Mouse (Mus musculus): ENCODE measurements at regions not wholly inside any gene's neighbourhood (a gene's known extent, or its start where the extent isn't known, plus 50 kb on each side); places are given as distances from the start of the nearest gene placed in this dataset.

DNA sequence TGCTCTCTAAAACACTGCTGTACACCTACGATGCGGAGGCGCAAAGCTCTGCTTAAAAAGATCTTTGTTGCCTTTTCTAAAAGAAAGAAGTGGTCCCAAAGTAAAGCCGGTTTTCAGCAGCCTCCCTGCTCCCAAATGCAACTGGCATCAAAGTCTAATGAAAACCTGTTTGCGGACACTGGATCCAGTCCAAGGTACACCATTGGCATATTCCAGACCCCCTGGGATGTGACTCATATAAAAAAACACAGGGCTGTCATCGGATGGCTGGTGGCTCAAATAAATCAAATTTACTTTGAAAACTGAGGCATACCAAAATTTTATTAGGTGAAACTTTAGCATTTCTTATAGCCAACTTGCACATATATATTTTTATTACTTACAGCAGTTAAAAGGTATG is 134.2 kb upstream of the Tbx18 start:
- no peaks in the 10 kb centered on the region for H3K36me3 ChIP-seq (ENCODE audit: control insufficient read depth, insufficient read depth)
- no peak overlapping the region for H3K9ac ChIP-seq (ENCODE audit: low read length)
- WGBS, result 78% methylated on average over 6 of the region's 6 CpGs
- no peak overlapping the region for H3K4me3 ChIP-seq (ENCODE audit: low read length)
- peaks cover 22% of the 10 kb centered on the region for H3K27me3 ChIP-seq (ENCODE audit: control insufficient read depth, insufficient read depth, low read length)
- no peak for ATAC-seq (replicated peaks; ENCODE audit: extremely low read depth, insufficient read depth, low FRiP score)
- peaks cover 3% of the 10 kb centered on the region; the same call in 1 of the 2 replicates for H3K9me3 ChIP-seq (replicated peaks; ENCODE audit: control insufficient read depth, low read length)
- no peaks in the 10 kb centered on the region for H3K4me1 ChIP-seq (ENCODE audit: control insufficient read depth, insufficient read depth, low read length)
- no peak overlapping the region for H3K4me2 ChIP-seq (ENCODE audit: low read depth, low read length)
- no peak overlapping the region for H3K27ac ChIP-seq (ENCODE audit: low read length)

GRCm38 (mm10) chr9:87872384-87872905 is 141.4 kb upstream of the Tbx18 start:
- H3K4me3 ChIP-seq (ENCODE audit: low read length), result no peak overlapping the region
- H3K4me2 ChIP-seq (ENCODE audit: low read depth, low read length), result no peak overlapping the region
- no peak overlapping the region for H3K9ac ChIP-seq (ENCODE audit: low read length)
- H3K27me3 ChIP-seq (ENCODE audit: control insufficient read depth, insufficient read depth, low read length), result peaks cover 5% of the 10 kb centered on the region
- H3K4me1 ChIP-seq (ENCODE audit: control insufficient read depth, insufficient read depth, low read length), result no peaks in the 10 kb centered on the region
- H3K9me3 ChIP-seq (replicated peaks; ENCODE audit: control insufficient read depth, low read length), result no peaks in the 10 kb centered on the region
- 77% methylated on average over 6 of the region's 6 CpGs for WGBS
- no peaks in the 10 kb centered on the region for H3K36me3 ChIP-seq (ENCODE audit: control insufficient read depth, insufficient read depth)
- ATAC-seq (replicated peaks; ENCODE audit: extremely low read depth, insufficient read depth, low FRiP score), result no peak
- no peak overlapping the region for H3K27ac ChIP-seq (ENCODE audit: low read length)

GRCm38 (mm10) chr9:87882587-87882986 is 151.5 kb upstream of the Tbx18 start:
- H3K9ac ChIP-seq (ENCODE audit: low read length), result no peak overlapping the region
- H3K27ac ChIP-seq (ENCODE audit: low read length), result no peak overlapping the region
- H3K36me3 ChIP-seq (ENCODE audit: control insufficient read depth, insufficient read depth), result no peaks in the 10 kb centered on the region
- no peaks in the 10 kb centered on the region for H3K27me3 ChIP-seq (ENCODE audit: control insufficient read depth, insufficient read depth, low read length)
- H3K9me3 ChIP-seq (replicated peaks; ENCODE audit: control insufficient read depth, low read length), result no peaks in the 10 kb centered on the region; the same call in 1 of the 2 replicates
- no peak overlapping the region for H3K4me3 ChIP-seq (ENCODE audit: low read length)
- 71% methylated on average over 1 of the region's 1 CpGs for WGBS
- H3K4me2 ChIP-seq (ENCODE audit: low read depth, low read length), result no peak overlapping the region
- ATAC-seq (replicated peaks; ENCODE audit: extremely low read depth, insufficient read depth, low FRiP score), result no peak
- H3K4me1 ChIP-seq (ENCODE audit: control insufficient read depth, insufficient read depth, low read length), result no peaks in the 10 kb centered on the region

- Histone ChIP-seq H3K9me3 (replicated peaks; ENCODE audit: control insufficient read depth, low read length) (no peaks in the 10 kb centered on the region; the same call in 1 of the 2 replicates), H3K4me2 (ENCODE audit: low read depth, low read length) (no peak overlapping the region), H3K36me3 (ENCODE audit: control insufficient read depth, insufficient read depth) (no peaks in the 10 kb centered on the region), H3K27ac (ENCODE audit: low read length) (no peak overlapping the region), H3K9ac (ENCODE audit: low read length) (no peak overlapping the region), H3K4me3 (ENCODE audit: low read length) (no peak overlapping the region), H3K4me1 (ENCODE audit: control insufficient read depth, insufficient read depth, low read length) (no peaks in the 10 kb centered on the region), H3K27me3 (ENCODE audit: control insufficient read depth, insufficient read depth, low read length) (no peaks in the 10 kb centered on the region)
- no peak for ATAC-seq (replicated peaks; ENCODE audit: extremely low read depth, insufficient read depth, low FRiP score)
Observed at GRCm38 (mm10) chr9:87883069-87883468, 152.0 kb upstream of the Tbx18 start.

DNA sequence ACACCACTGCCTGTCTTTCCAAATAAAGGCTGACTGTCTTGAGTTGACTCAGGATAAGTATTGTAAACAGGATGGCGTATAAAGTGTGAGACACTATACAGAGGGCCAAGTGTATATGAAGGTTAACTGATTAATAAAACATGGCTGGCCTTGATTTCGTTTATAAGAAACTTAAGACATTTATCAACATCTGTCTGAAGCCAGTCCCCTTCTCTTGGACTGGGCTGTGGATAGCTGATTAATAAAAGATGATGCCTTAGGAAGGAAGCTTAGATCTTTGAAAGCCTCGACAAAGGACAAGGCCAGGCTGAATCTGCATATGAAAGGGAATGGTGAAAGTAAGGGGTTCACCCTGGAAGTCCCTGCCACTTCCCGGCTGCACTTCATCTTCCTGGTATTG is 163.0 kb upstream of the Tbx18 start:
- no peaks in the 10 kb centered on the region for H3K36me3 ChIP-seq (ENCODE audit: control insufficient read depth, insufficient read depth)
- H3K4me2 ChIP-seq (ENCODE audit: low read depth, low read length), result no peak overlapping the region
- H3K27ac ChIP-seq (ENCODE audit: low read length), result no peak overlapping the region
- no peaks in the 10 kb centered on the region for H3K4me1 ChIP-seq (ENCODE audit: control insufficient read depth, insufficient read depth, low read length)
- 38% methylated on average over 4 of the region's 4 CpGs for WGBS
- H3K4me3 ChIP-seq (ENCODE audit: low read length), result no peak overlapping the region
- no peak for ATAC-seq (replicated peaks; ENCODE audit: extremely low read depth, insufficient read depth, low FRiP score)
- H3K9me3 ChIP-seq (replicated peaks; ENCODE audit: control insufficient read depth, low read length), result no peaks in the 10 kb centered on the region
- H3K27me3 ChIP-seq (ENCODE audit: control insufficient read depth, insufficient read depth, low read length), result no peaks in the 10 kb centered on the region
- H3K9ac ChIP-seq (ENCODE audit: low read length), result no peak overlapping the region

GRCm38 (mm10) chr9:87894596-87894995 is 163.5 kb upstream of the Tbx18 start:
- Histone ChIP-seq H3K4me1 (ENCODE audit: control insufficient read depth, insufficient read depth, low read length) (no peaks in the 10 kb centered on the region), H3K36me3 (ENCODE audit: control insufficient read depth, insufficient read depth) (no peaks in the 10 kb centered on the region), H3K9ac (ENCODE audit: low read length) (no peak overlapping the region), H3K4me2 (ENCODE audit: low read depth, low read length) (no peak overlapping the region), H3K9me3 (replicated peaks; ENCODE audit: control insufficient read depth, low read length) (no peaks in the 10 kb centered on the region), H3K27me3 (ENCODE audit: control insufficient read depth, insufficient read depth, low read length) (no peaks in the 10 kb centered on the region), H3K4me3 (ENCODE audit: low read length) (no peak overlapping the region), H3K27ac (ENCODE audit: low read length) (no peak overlapping the region)
- ATAC-seq (replicated peaks; ENCODE audit: extremely low read depth, insufficient read depth, low FRiP score), result no peak
- WGBS, result 55% methylated on average over 3 of the region's 3 CpGs

GRCm38 (mm10) chr9:87895526-87895925 is 164.5 kb upstream of the Tbx18 start:
- WGBS, result 68% methylated on average over 4 of the region's 4 CpGs
- Histone ChIP-seq H3K27ac (ENCODE audit: low read length) (no peak overlapping the region), H3K9ac (ENCODE audit: low read length) (no peak overlapping the region), H3K9me3 (replicated peaks; ENCODE audit: control insufficient read depth, low read length) (no peaks in the 10 kb centered on the region), H3K27me3 (ENCODE audit: control insufficient read depth, insufficient read depth, low read length) (no peaks in the 10 kb centered on the region), H3K36me3 (ENCODE audit: control insufficient read depth, insufficient read depth) (no peaks in the 10 kb centered on the region), H3K4me3 (ENCODE audit: low read length) (no peak overlapping the region), H3K4me1 (ENCODE audit: control insufficient read depth, insufficient read depth, low read length) (no peaks in the 10 kb centered on the region), H3K4me2 (ENCODE audit: low read depth, low read length) (no peak overlapping the region)
- ATAC-seq (replicated peaks; ENCODE audit: extremely low read depth, insufficient read depth, low FRiP score), result no peak

DNA sequence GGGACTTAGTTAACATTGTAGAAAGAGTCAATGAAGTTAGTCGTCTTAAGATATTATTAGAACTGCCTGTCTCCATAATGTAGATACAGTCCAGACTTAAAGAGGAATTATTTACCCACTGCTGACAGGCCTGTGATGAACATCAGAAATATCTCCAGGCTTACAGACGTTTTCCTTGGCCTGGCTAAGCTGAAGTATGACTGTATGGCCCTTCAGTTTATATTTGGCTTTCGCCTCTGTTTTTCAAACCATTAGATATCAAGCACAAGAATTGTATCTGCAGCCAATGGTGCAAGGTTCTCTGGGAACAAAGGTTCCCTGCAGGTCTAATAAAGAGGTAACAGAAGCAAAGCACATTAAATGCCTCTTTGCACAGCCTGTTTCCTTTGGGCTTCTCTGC is 166.3 kb upstream of the Tbx18 start:
- whole genome bisulfite sequencing, result 35% methylated on average over 3 of the region's 3 CpGs
- H3K9ac ChIP-seq (ENCODE audit: low read length), result no peak overlapping the region
- peak overlapping the region; percentile 44 for H3K27ac ChIP-seq (ENCODE audit: low read length)
- H3K9me3 ChIP-seq (replicated peaks; ENCODE audit: control insufficient read depth, low read length), result no peaks in the 10 kb centered on the region
- no peak overlapping the region for H3K4me2 ChIP-seq (ENCODE audit: low read depth, low read length)
- no peaks in the 10 kb centered on the region for H3K27me3 ChIP-seq (ENCODE audit: control insufficient read depth, insufficient read depth, low read length)
- no peaks in the 10 kb centered on the region for H3K36me3 ChIP-seq (ENCODE audit: control insufficient read depth, insufficient read depth)
- peak; percentile 49; the same call in 1 of the 2 replicates for ATAC-seq (replicated peaks; ENCODE audit: extremely low read depth, insufficient read depth, low FRiP score)
- H3K4me1 ChIP-seq (ENCODE audit: control insufficient read depth, insufficient read depth, low read length), result no peaks in the 10 kb centered on the region
- no peak overlapping the region for H3K4me3 ChIP-seq (ENCODE audit: low read length)

- H3K27ac ChIP-seq (ENCODE audit: low read length), result no peak overlapping the region
- ATAC-seq (replicated peaks; ENCODE audit: extremely low read depth, insufficient read depth, low FRiP score), result no peak
- no peak overlapping the region for H3K9ac ChIP-seq (ENCODE audit: low read length)
- H3K4me3 ChIP-seq (ENCODE audit: low read length), result no peak overlapping the region
- H3K27me3 ChIP-seq (ENCODE audit: control insufficient read depth, insufficient read depth, low read length), result no peaks in the 10 kb centered on the region
- no peaks in the 10 kb centered on the region for H3K9me3 ChIP-seq (replicated peaks; ENCODE audit: control insufficient read depth, low read length)
- H3K36me3 ChIP-seq (ENCODE audit: control insufficient read depth, insufficient read depth), result no peaks in the 10 kb centered on the region
- no peaks in the 10 kb centered on the region for H3K4me1 ChIP-seq (ENCODE audit: control insufficient read depth, insufficient read depth, low read length)
- no peak overlapping the region for H3K4me2 ChIP-seq (ENCODE audit: low read depth, low read length)
- 80% methylated on average over 5 of the region's 5 CpGs for WGBS
Observed at GRCm38 (mm10) chr9:87899368-87899767, 168.3 kb upstream of the Tbx18 start.

- no peak overlapping the region for H3K27ac ChIP-seq (ENCODE audit: low read length)
- H3K27me3 ChIP-seq (ENCODE audit: control insufficient read depth, insufficient read depth, low read length), result no peaks in the 10 kb centered on the region
- no peak overlapping the region for H3K9ac ChIP-seq (ENCODE audit: low read length)
- H3K36me3 ChIP-seq (ENCODE audit: control insufficient read depth, insufficient read depth), result no peaks in the 10 kb centered on the region
- no peak for ATAC-seq (replicated peaks; ENCODE audit: extremely low read depth, insufficient read depth, low FRiP score)
- no peak overlapping the region for H3K4me2 ChIP-seq (ENCODE audit: low read depth, low read length)
- WGBS, result 80% methylated on average over 7 of the region's 7 CpGs
- no peak overlapping the region for H3K4me3 ChIP-seq (ENCODE audit: low read length)
- H3K4me1 ChIP-seq (ENCODE audit: control insufficient read depth, insufficient read depth, low read length), result no peaks in the 10 kb centered on the region
- H3K9me3 ChIP-seq (replicated peaks; ENCODE audit: control insufficient read depth, low read length), result no peaks in the 10 kb centered on the region
Observed at GRCm38 (mm10) chr9:87899800-87900199, 168.7 kb upstream of the Tbx18 start.

All from heart, embryonic 16.5 days (tissue).